Mouse (Mus musculus): ENCODE results near the gene Cdc42se1. TPM values are rescaled to one million over a fixed set of nuclear protein-coding genes. Genes with fewer than 3 reads are reported as not detected.

The Cdc42se1 gene
- polyA plus RNA-seq, 2 experiments from 2014 or later, result 258 to 260 TPM

DNA sequence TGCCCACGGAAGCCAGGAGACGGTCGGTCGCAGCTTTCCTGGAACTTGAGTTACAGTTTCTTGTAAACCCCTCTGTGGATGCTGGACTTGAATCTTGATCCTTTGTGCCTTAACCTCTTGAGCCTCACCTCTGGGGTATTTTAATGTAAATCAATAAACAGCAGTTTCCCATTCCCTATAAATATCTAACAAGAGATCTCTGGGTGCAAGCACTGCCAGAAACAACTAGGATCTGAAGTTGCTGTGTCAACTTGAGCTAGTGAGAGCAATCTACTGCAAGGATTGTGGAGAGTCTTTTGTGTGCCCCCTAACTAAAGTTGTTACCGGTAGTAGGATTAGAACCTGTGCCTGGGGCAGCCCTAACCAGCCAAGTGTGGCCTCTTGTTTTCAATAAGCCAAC is 56.9 kb downstream of the Cdc42se1 start:
- no peak for ATAC-seq

Other genes with a start within 250 kb of the Cdc42se1 start
- gene Zfp687, start 213.3 kb upstream of the Cdc42se1 start, polyA plus RNA-seq (2017; shearing (Covaris generic)), result 10 to 100 TPM; 11.7 to 14.0 TPM
- gene Psmd4, start 186.1 kb upstream of the Cdc42se1 start, polyA plus RNA-seq (2017; shearing (Covaris generic)), result 100 to 1,000 TPM; 163 to 246 TPM
- gene Pip5k1a, start 121.8 kb upstream of the Cdc42se1 start, polyA plus RNA-seq (2017; shearing (Covaris generic)), result 10 to 100 TPM; 15.5 to 21.5 TPM
- 10 to 100 TPM; 64.5 to 64.8 TPM for gene Vps72, start 117.7 kb upstream of the Cdc42se1 start, polyA plus RNA-seq (2017; shearing (Covaris generic))
- gene Tmod4, start 104.3 kb upstream of the Cdc42se1 start, polyA plus RNA-seq (2017; shearing (Covaris generic)), result 1 to 10 TPM; 2.5 to 3.7 TPM
- 10 to 100 TPM; 67.2 to 99.2 TPM for gene Scnm1, start 94.7 kb upstream of the Cdc42se1 start, polyA plus RNA-seq (2017; shearing (Covaris generic))
- gene Lysmd1, start 94.6 kb upstream of the Cdc42se1 start, polyA plus RNA-seq (2017; shearing (Covaris generic)), result 10 to 100 TPM; 21.1 to 22.9 TPM
- gene Tnfaip8l2, start 86.4 kb upstream of the Cdc42se1 start, polyA plus RNA-seq (2017; shearing (Covaris generic)), result 100 to 1,000 TPM; 216 to 232 TPM
- gene Sema6c, start 68.3 kb upstream of the Cdc42se1 start, polyA plus RNA-seq (2017; shearing (Covaris generic)), result not detected
- gene Gabpb2, start 10.8 kb upstream of the Cdc42se1 start, polyA plus RNA-seq (2017; shearing (Covaris generic)), result 10 to 100 TPM; 31.0 to 34.7 TPM
- 10 to 100 TPM; 21.2 to 31.5 TPM for gene Mllt11, start 3.4 kb downstream of the Cdc42se1 start, polyA plus RNA-seq (2017; shearing (Covaris generic))
- gene Gm128, start 12.9 kb downstream of the Cdc42se1 start, polyA plus RNA-seq (2017; shearing (Covaris generic)), result 1 to 10 TPM in 1 of 2 experiments, under 1 TPM in 1; 0.40 to 1.1 TPM
- not detected for gene Bnipl, start 22.5 kb downstream of the Cdc42se1 start, polyA plus RNA-seq (2017; shearing (Covaris generic))
- gene Mindy1, start 52.6 kb downstream of the Cdc42se1 start, polyA plus RNA-seq (2017; shearing (Covaris generic)), result 10 to 100 TPM; 19.3 to 21.6 TPM
- gene Prune1, start 53.3 kb downstream of the Cdc42se1 start, polyA plus RNA-seq (2017; shearing (Covaris generic)), result 1 to 10 TPM; 6.3 to 9.7 TPM
- gene Anxa9, start 78.4 kb downstream of the Cdc42se1 start, polyA plus RNA-seq (2017; shearing (Covaris generic)), result under 1 TPM in 1 of 2 experiments, not detected in 1; 0.83 TPM
- gene Cers2, start 86.1 kb downstream of the Cdc42se1 start, polyA plus RNA-seq (2017; shearing (Covaris generic)), result 100 to 1,000 TPM; 139 to 172 TPM
- gene Setdb1, start 128.5 kb downstream of the Cdc42se1 start, polyA plus RNA-seq (2017; shearing (Covaris generic)), result 10 to 100 TPM; 16.9 to 25.5 TPM
- not detected for gene 4930558C23Rik, start 174.1 kb downstream of the Cdc42se1 start, polyA plus RNA-seq (2017; shearing (Covaris generic))
- gene Arnt, start 205.7 kb downstream of the Cdc42se1 start, polyA plus RNA-seq (2017; shearing (Covaris generic)), result 10 to 100 TPM; 24.2 to 29.9 TPM